Mouse (Mus musculus) embryonic fibroblast, embryonic 13.5 days (primary cell): ENCODE measurements around the gene Igflr1.

Experiments
- CTCF ChIP-seq: IDR thresholded peaks from 2 replicates; pipeline ENCODE4 v1.5.1; 2011; ENCODE audit warnings: mild to moderate bottlenecking, control low read depth, low read length, moderate library complexity, borderline replicate concordance; ENCODE audit not compliant: insufficient read depth
- POLR2A ChIP-seq: IDR thresholded peaks from 2 replicates; pipeline ENCODE4 v1.6.1; 2011; ENCODE audit warnings: low read depth, mild to moderate bottlenecking, control low read depth, low read length, moderate library complexity

DNA sequence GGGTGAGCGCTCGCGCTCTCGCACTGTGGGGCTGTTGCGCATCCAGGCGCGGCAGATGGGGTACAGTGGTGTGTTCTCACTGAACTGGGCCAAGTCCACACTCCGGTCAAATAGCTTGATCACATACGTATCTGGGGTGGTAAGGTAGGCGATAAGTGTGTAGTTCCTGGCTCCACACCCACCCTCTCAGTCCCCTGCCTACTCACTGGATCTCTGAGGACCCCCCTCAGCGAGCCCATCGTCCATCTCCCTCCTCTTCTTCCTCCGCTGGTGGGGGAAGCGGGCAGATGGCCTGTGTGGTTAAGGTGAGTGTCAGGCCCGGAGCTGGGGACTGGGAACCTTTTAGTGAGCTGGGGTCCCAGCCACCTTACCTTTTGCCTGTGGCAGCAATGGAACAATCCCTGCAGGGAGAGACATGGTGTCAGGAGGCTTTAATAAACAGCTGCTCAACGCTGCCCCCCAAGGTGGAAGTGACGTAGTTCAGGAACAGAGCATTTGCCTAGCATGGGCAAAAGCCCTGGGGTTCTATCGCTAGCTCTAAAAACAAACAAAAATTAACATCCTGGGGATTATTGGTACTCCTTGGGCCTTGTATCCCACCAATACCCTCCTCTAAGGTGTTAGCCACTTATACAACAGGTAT lies 8.2 kb upstream of the Igflr1 start:
- TF ChIP-seq CTCF (peak; percentile 18; the same call in 1 of the 2 replicates), POLR2A (no peak)
